Mouse (Mus musculus) left cerebral cortex, postnatal 25 days (tissue): Measurements from ENCODE around the gene 4921509C19Rik. TPM values are rescaled to one million over a fixed set of nuclear protein-coding genes. Genes with fewer than 3 reads are reported as not detected.
"Not testable (repeated sequence)": the region's sequence is repeated elsewhere in the genome, so short reads cannot be mapped to it uniquely, and the experiment has no call there.

ENCODE experiments used
- DNase-seq, 2 experiments: peaks; one replicate each; pipeline ENCODE4 v3.0.0; 2022; ENCODE audit warnings: low spot score in 2 of 2, mixed read lengths in 1 of 2
- intact Hi-C: fragments of 180-260 bp; cut with DNase I; formaldehyde crosslinking; loops from one replicate; pipeline ENCODE4 v1.15.1; 2025
- total RNA-seq, 2 experiments: library from RNA; stranded (reverse); gene quantifications; 2 replicates each; pipeline ENCODE4 v1.2.3; 2021

Gene 4921509C19Rik
- not detected for total RNA-seq

DNA sequence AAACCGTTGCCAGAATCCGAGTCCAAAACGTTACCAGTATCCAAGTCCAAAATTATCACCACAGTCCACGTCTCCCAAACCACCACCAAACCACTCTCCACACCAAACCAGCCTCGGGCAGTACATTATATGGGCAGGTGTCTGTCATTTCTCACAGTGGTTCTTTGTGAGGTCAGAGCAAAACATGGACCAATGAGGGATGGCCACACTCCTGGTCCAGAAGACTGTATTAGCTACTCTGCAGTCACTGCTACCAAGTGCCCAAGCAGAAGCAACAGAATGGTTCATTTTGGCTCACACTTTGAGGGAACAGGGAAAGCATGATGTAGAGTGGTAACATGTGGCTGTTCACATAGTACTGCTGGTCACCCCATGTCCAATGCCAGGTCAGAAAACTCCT is at the start of gene 4921509C19Rik:
Gene 4921509C19Rik (minus strand): TSS at position 101 of the 400 bp plus-strand sequence.
- intact Hi-C loops, DNase-seq: not testable (repeated sequence)

DNA sequence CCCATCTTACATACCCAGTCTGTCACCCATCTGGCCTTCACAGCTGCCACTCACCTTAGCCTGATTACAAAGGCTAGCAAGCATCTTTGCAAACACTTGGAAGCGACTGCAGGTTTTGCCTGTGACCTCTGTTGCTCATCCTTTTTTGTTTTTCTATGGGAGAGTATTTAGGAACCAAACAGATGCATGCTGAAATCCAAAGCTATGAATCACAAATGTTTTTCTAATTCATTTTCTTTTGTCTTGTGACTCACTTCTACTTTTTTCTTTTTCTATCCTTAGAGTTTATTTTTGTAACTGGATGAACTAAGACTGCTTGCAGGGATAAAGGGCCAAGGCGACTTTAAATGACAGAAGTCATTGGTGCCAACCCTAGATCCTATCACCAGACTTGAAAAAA is 49.6 kb upstream of the 4921509C19Rik start:
- DNase-seq: no peak
- intact Hi-C loops: no loop called here

DNA sequence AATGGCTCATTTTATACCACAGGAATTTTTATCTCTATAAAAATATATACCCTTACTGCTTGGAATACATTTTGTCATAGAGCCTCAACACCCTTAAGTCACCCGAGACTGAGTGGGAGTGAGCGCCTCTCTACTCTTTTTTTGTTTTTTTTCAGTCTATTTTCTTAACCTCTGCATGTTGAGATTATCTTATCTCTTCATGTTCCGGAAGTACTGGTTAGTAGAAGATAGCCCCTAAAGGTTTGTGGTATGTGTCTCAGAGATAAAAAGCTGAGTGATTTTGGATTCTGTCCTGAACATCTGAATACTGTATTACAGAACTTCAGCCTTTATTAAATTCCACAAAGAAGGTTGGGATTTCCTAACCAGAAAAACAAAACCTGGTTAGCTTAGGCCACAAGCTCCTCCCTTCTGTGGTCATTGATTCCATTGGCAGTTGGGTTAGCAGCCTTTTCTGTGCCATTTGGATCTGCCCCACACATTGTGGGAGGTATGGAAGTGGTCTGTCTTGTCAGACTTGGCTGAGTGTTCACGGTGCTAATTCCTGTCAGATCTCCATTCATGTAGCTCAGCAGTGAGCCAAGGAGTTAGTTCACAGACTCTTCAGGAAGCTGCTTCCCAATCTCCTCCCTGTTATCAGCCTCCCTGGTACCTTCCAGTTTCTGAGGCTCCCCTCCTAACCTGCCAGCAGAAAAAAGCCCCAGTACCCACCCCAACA is 48.5 kb upstream of the 4921509C19Rik start:
- DNase-seq: peak in 1 of 2 experiments; percentile 63
- intact Hi-C loops: no loop called here

- DNase-seq: no peak
- intact Hi-C loops: no loop called here
Measured at GRCm38 (mm10) chr2:151519000-151519399, 43.0 kb upstream of the 4921509C19Rik start.

- peak; percentile 50 to 93 for DNase-seq
- intact Hi-C loops: loop anchor here (1.0 to 2.0 kb wide), 2 partner anchors 29 to 61 kb away; partner anchors contain the start of gene Fkbp1a
Measured at GRCm38 (mm10) chr2:151513525-151514285, 37.8 kb upstream of the 4921509C19Rik start.

DNA sequence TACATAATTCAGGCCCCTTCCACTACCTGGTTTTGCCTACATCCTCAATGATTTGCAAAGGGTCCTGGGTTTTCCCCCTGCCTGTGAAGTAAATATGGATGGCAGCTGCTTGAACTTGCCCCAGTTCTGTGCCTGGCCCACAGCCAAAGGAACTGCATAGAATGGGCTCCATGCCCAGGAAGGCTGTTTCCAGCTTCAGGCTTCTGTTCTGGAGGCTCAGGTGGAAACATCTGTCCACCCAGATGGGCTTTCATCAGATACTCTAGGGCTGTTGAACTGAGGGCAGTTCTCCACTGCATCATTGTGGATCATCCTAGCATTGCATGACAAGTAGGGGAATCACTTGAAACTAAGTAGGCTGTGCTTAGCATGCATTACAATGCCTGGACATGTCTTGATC is 36.2 kb upstream of the 4921509C19Rik start:
- DNase-seq: peak; percentile 52 to 70
- intact Hi-C loops: no loop called here

GRCm38 (mm10) chr2:151504226-151504625 is 28.3 kb upstream of the 4921509C19Rik start:
- intact Hi-C loops: no loop called here
- DNase-seq: no peak

DNA sequence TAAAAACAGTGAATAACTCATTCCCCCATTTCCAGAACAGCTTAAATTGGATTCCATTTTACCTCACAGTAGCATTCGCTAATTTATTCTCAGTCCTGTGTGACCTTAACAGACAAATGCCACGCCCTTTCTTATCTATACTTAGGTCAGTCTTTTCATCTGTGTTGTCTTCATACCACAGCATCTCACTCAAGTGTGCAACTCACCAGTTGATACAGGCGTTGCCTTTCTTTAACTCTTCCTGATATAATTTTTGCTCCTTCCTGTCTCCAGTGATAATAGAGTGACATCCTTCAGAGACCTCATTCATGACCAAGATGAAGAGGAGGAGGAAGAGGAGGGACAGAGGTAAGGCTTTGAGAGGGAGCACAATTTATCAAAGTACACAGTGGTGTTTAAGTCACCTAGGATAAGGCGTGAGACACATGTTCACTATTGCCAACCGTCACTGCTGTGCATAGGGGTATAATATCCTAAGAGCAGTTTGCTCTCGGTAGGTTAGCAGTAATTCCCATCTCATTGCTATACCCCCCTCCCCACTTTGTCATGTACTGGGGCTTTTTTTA is 24.6 kb upstream of the 4921509C19Rik start:
- intact Hi-C loops: no loop called here
- DNase-seq: no peak

DNA sequence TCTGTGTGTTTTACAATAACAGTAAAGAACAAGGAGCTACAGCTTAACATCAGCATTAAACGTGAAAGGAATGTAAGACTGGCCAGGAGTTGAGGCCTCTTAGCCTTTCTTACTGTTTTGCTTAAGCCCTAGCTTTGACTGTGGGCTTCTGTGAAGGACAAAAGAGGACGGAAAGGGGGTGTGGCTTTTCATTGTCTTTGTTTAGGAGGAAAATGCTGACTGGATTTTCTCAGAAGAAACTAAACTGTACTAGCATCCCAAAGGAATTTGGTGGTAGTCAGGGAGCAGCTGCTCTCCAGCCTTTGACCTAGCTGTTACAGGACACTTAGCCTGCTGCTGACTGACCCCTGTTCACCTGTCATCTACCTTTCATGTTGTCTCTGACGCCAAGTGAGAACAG is 22.4 kb upstream of the 4921509C19Rik start:
- intact Hi-C loops: loop anchor here (10.0 kb wide), 1 partner anchor 186 kb away; no protein-coding TSS in a partner anchor
- DNase-seq: no peak

GRCm38 (mm10) chr2:151494035-151494803 is 18.3 kb upstream of the 4921509C19Rik start, which contains the start of gene Nsfl1c:
Gene Nsfl1c (plus strand): TSS chr2:151494182.
- intact Hi-C loops: loop anchor here (1.0 to 10.0 kb wide), 4 partner anchors 48 to 372 kb away; partner anchors contain the start of gene Fkbp1a
- peak; percentile 95 to 97 for DNase-seq

DNA sequence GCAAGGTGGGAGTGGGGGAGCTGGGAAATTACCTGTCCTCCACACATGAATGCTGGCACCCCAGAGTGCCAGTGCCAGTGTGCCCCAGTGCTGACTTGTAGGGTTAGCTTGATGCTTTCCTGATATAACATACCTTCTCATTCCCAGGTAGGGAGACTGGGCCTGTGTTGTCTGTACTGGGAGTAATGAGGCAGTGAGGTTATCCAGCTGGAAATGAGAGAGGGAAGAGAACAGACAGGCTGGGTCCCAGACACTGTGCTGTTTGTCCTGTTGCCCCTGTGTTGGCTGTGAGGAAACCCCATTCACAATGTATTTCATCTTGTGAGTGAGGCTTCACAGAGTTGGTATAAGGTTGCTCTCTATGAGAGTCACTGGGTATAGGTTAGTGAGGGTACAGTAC is 10.5 kb upstream of the 4921509C19Rik start:
- no peak for DNase-seq
- intact Hi-C loops: no loop called here

GRCm38 (mm10) chr2:151434971-151435370 is 41.0 kb downstream of the 4921509C19Rik start:
- intact Hi-C loops, DNase-seq: not testable (repeated sequence)

- intact Hi-C loops: not testable (repeated sequence)
- peak in 1 of 2 experiments; percentile 11 for DNase-seq
Measured at GRCm38 (mm10) chr2:151434203-151434602, 41.8 kb downstream of the 4921509C19Rik start.

Other genes with a start within 250 kb of the 4921509C19Rik start
- gene Nsfl1c, start 18.0 kb upstream of the 4921509C19Rik start, total RNA-seq: 100 to 1,000 TPM; 134 to 138 TPM
- 100 to 1,000 TPM; 710 to 729 TPM for gene Fkbp1a, start 66.3 kb upstream of the 4921509C19Rik start, total RNA-seq
- 1 to 10 TPM; 1.3 to 1.9 TPM for gene Sdcbp2, start 96.5 kb upstream of the 4921509C19Rik start, total RNA-seq
- gene Snph, start 156.4 kb upstream of the 4921509C19Rik start, total RNA-seq: 100 to 1,000 TPM; 293 to 301 TPM
- gene Rad21l, start 192.4 kb upstream of the 4921509C19Rik start, total RNA-seq: under 1 TPM; 0.25 to 0.50 TPM
- 10 to 100 TPM in 1 of 2 experiments, 1 to 10 TPM in 1; 6.1 to 11.1 TPM for gene Tmem74b, start 225.9 kb upstream of the 4921509C19Rik start, total RNA-seq